Mouse (Mus musculus) CH12.LX (cell line): ENCODE data around the gene Dusp22.

ENCODE experiments used
- CTCF ChIP-seq, 2 experiments: IDR thresholded peaks in 1 of 2; conservative IDR thresholded peaks in 1 of 2; 2 replicates each; pipeline ENCODE4 v1.5.1; 2011 to 2012; ENCODE audit warnings: low read depth in 2 of 2, low read length in 2 of 2, improper control_type of control experiment in 1 of 2, inconsistent platforms in 1 of 2, mild to moderate bottlenecking in 1 of 2, moderate library complexity in 1 of 2
- E2F4 ChIP-seq: IDR thresholded peaks from 2 replicates; pipeline ENCODE4 v1.6.1; 2011; ENCODE audit warnings: low read depth, low read length, improper control_type of control experiment; ENCODE audit not compliant: insufficient replicate concordance
- JUN ChIP-seq: IDR thresholded peaks from 2 replicates; pipeline ENCODE4 v1.6.1; 2011; ENCODE audit warnings: low read depth, mild to moderate bottlenecking, low read length, improper control_type of control experiment, moderate library complexity; ENCODE audit not compliant: insufficient read depth
- JUND ChIP-seq: conservative IDR thresholded peaks from 2 replicates; pipeline ENCODE4 v1.6.1; 2011; ENCODE audit warnings: low read depth, low read length, improper control_type of control experiment
- MAFK ChIP-seq: IDR thresholded peaks from 2 replicates; pipeline ENCODE4 v1.6.1; 2011; ENCODE audit warnings: low read length, improper control_type of control experiment; ENCODE audit not compliant: insufficient replicate concordance
- NELFE ChIP-seq: IDR thresholded peaks from 2 replicates; pipeline ENCODE4 v1.6.1; 2011; ENCODE audit warnings: low read depth, low read length, improper control_type of control experiment
- POLR2A ChIP-seq: IDR thresholded peaks from 2 replicates; pipeline ENCODE4 v1.6.1; 2011; ENCODE audit warnings: low read depth, mild to moderate bottlenecking, improper control_type of control experiment, low read length
- SIN3A ChIP-seq: IDR thresholded peaks from 2 replicates; pipeline ENCODE4 v1.6.1; 2012; ENCODE audit warnings: low read length, improper control_type of control experiment, inconsistent platforms
- TCF12 ChIP-seq: IDR thresholded peaks from 2 replicates; pipeline ENCODE4 v1.6.1; 2014; ENCODE audit warnings: low read depth, mild to moderate bottlenecking, inconsistent platforms, low read length, improper control_type of control experiment
- USF2 ChIP-seq: conservative IDR thresholded peaks from 2 replicates; pipeline ENCODE4 v1.6.1; 2011; ENCODE audit warnings: low read depth, low read length, improper control_type of control experiment
- ZNF384 ChIP-seq: IDR thresholded peaks from 2 replicates; pipeline ENCODE4 v1.6.1; 2012; ENCODE audit warnings: low read depth, low read length, improper control_type of control experiment, inconsistent platforms

DNA sequence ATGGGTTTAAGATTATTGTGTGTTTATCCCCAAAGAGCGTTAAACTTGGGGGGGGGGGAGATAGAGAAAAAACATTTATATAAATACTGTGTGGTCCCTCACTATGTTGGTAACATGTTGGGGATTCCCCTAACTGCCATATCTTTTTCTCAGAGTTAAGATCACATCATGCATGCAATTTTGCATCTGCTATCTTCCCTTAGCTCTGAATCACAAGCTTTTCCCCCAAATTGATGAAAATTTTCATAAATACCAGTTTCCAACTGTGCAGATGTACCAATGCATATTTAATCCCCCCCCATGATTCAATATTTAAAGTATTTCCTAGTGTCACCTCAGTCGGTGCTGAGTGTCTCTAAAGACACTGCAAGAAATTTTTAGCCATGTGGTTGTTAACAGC is 77.5 kb downstream of the Dusp22 start:
- TF ChIP-seq CTCF (conservative IDR thresholded peaks at IDR 0.05 in 1 of 2, IDR thresholded peaks at IDR 0.05 in 1 of 2; ENCODE audit: low read depth in 2 of 2, low read length in 2 of 2), result no peak
- TF ChIP-seq USF2, result no peak
- no peak for TF ChIP-seq E2F4
- TF ChIP-seq POLR2A, result no peak
- TF ChIP-seq SIN3A, result no peak
- no peak for TF ChIP-seq ZNF384
- TF ChIP-seq JUN, result no peak; the same call in 1 of the 2 replicates
- TF ChIP-seq NELFE, result no peak
- no peak for TF ChIP-seq MAFK
- no peak for TF ChIP-seq TCF12
- TF ChIP-seq JUND, result no peak
